Mouse (Mus musculus) limb, embryonic 11.5 days (tissue): ENCODE data around the gene Mup7. TPM values are rescaled to one million over a fixed set of nuclear protein-coding genes. Genes with fewer than 3 reads are reported as not detected.
"Not testable (repeated sequence)": the region's sequence is repeated elsewhere in the genome, so short reads cannot be mapped to it uniquely, and the experiment has no call there.

Experiments used
- ATAC-seq: fragments of 200-750 bp; cut with Nextera tagmentation; 2 replicates; pipeline ENCODE4 v1.8.0; 2017; ENCODE audit warnings: low read depth; ENCODE audit not compliant: insufficient number of reproducible peaks, low FRiP score, low TSS enrichment
- DNase-seq: peaks from one replicate; pipeline ENCODE4 v3.0.0-alpha.2; 2015; ENCODE audit warnings: low spot score
- H3K27ac ChIP-seq: fragments of 300-500 bp; sonication (generic); replicated peaks from 2 replicates; pipeline ENCODE4 v1.5.1; 2014; ENCODE audit warnings: low read depth, mild to moderate bottlenecking, low read length
- H3K27me3 ChIP-seq: fragments of 300-500 bp; sonication (generic); 2 replicates; pipeline ENCODE4 v1.6.1; 2014; ENCODE audit warnings: mild to moderate bottlenecking, low read length, mixed read lengths; ENCODE audit not compliant: control insufficient read depth, insufficient read depth
- H3K36me3 ChIP-seq: fragments of 300-500 bp; sonication (generic); 2 replicates; pipeline ENCODE4 v1.6.1; 2014; ENCODE audit warnings: mild to moderate bottlenecking, low read length, moderate library complexity, mixed read lengths; ENCODE audit not compliant: control insufficient read depth, insufficient read depth
- H3K4me1 ChIP-seq: fragments of 300-500 bp; sonication (generic); 2 replicates; pipeline ENCODE4 v1.6.1; 2014; ENCODE audit warnings: low read length, mixed read lengths; ENCODE audit not compliant: control insufficient read depth, insufficient read depth
- H3K4me2 ChIP-seq: fragments of 300-500 bp; sonication (generic); 2 replicates; pipeline ENCODE4 v1.6.1; 2014; ENCODE audit warnings: low read depth, mild to moderate bottlenecking, moderate library complexity; ENCODE audit not compliant: severe bottlenecking
- H3K4me3 ChIP-seq: fragments of 300-500 bp; sonication (generic); 2 replicates; pipeline ENCODE4 v1.5.1; 2014; ENCODE audit warnings: low read depth, low read length
- H3K9ac ChIP-seq: fragments of 300-500 bp; sonication (generic); 2 replicates; pipeline ENCODE4 v1.6.1; 2014; ENCODE audit warnings: mild to moderate bottlenecking, low read length
- H3K9me3 ChIP-seq: fragments of 300-500 bp; sonication (generic); 2 replicates; pipeline ENCODE4 v1.6.1; 2016; ENCODE audit warnings: low read length; ENCODE audit not compliant: control insufficient read depth
- WGBS: fragments of 180-500 bp; shearing (Covaris S2); extraction: QIAGEN DNeasy Blood & Tissue Kit; methylation state at CpG from one replicate; pipeline ENCODE4 v1.1.7; 2014; 5-methylcytosine and 5-hydroxymethylcytosine counted together
- polyA plus RNA-seq: library from polyadenylated mRNA; unstranded; fragments of >200 nt; fragmentation: Nextera tagmentation; extraction: Ambion mirVana; gene quantifications from 2 replicates; pipeline ENCODE4 v1.2.1, GENCODE M21; 2014

Gene Mup7
- not detected in 2 replicates for polyA plus RNA-seq

- not testable (repeated sequence) for H3K27ac ChIP-seq, H3K36me3 ChIP-seq, H3K9me3 ChIP-seq, H3K27me3 ChIP-seq, ATAC-seq, H3K9ac ChIP-seq, H3K4me1 ChIP-seq, H3K4me3 ChIP-seq, H3K4me2 ChIP-seq, DNase-seq
- 76% methylated on average over 2 of the region's 2 CpGs for WGBS
Measured at GRCm38 (mm10) chr4:60070375-60070774, at the start of gene Mup7. TSS of gene Mup7 (minus strand) at chr4:60070475.

- not testable (repeated sequence) for H3K4me3 ChIP-seq, DNase-seq, H3K27me3 ChIP-seq, H3K4me2 ChIP-seq, H3K4me1 ChIP-seq, H3K9ac ChIP-seq, H3K9me3 ChIP-seq, H3K27ac ChIP-seq, ATAC-seq, H3K36me3 ChIP-seq
- WGBS = 64% methylated on average over 3 of the region's 3 CpGs
Measured at GRCm38 (mm10) chr4:60079865-60080264, 9.6 kb upstream of the Mup7 start.

GRCm38 (mm10) chr4:60029334-60030111 is 40.8 kb downstream of the Mup7 start:
- not testable (repeated sequence) for DNase-seq, ATAC-seq, H3K36me3 ChIP-seq, H3K4me1 ChIP-seq, H3K9me3 ChIP-seq, H3K4me2 ChIP-seq, H3K27me3 ChIP-seq, H3K27ac ChIP-seq, H3K9ac ChIP-seq, H3K4me3 ChIP-seq
- WGBS = 70% methylated on average over 13 of the region's 13 CpGs

GRCm38 (mm10) chr4:60020141-60020540 is 50.1 kb downstream of the Mup7 start:
- not testable (repeated sequence) for H3K4me1 ChIP-seq, H3K4me2 ChIP-seq, H3K9ac ChIP-seq, H3K27ac ChIP-seq, H3K9me3 ChIP-seq, ATAC-seq, H3K4me3 ChIP-seq, DNase-seq, H3K36me3 ChIP-seq, H3K27me3 ChIP-seq
- WGBS = 90% methylated on average over 7 of the region's 7 CpGs

Other genes with a start within 250 kb of the Mup7 start
- gene Slc46a2, start 155.4 kb downstream of the Mup7 start, polyA plus RNA-seq = 0.06 TPM in 1 of 2 replicates, not detected in the other
- not detected in 2 replicates for gene Mup4, start 109.8 kb downstream of the Mup7 start, polyA plus RNA-seq
- not detected in 2 replicates for gene Mup6, start 106.2 kb downstream of the Mup7 start, polyA plus RNA-seq
- gene Mup2, start 83.8 kb upstream of the Mup7 start, polyA plus RNA-seq = not detected in 2 replicates
- gene Mup8, start 152.1 kb upstream of the Mup7 start, polyA plus RNA-seq = not detected in 2 replicates